Mouse (Mus musculus) hindbrain, embryonic 11.5 days (tissue): ENCODE results near the gene Gm10642. TPM values are rescaled to one million over a fixed set of nuclear protein-coding genes. Genes with fewer than 3 reads are reported as not detected.
A peak's percentile ranks its signal among the peaks of the same experiment; 100 is the strongest.

ENCODE experiments used
- ATAC-seq: fragments of 200-750 bp; cut with Nextera tagmentation; 2 replicates; pipeline ENCODE4 v1.8.0; 2017; ENCODE audit warnings: mild to moderate bottlenecking, moderate TSS enrichment, moderate library complexity; ENCODE audit not compliant: low FRiP score
- DNase-seq: peaks from one replicate; pipeline ENCODE4 v3.0.0-alpha.2; 2015; ENCODE audit warnings: low spot score
- H3K27ac ChIP-seq: fragments of 300-500 bp; sonication (generic); 2 replicates; pipeline ENCODE4 v1.5.1; 2014; ENCODE audit warnings: mild to moderate bottlenecking, low read depth, low read length
- H3K27me3 ChIP-seq: fragments of 300-500 bp; sonication (generic); 2 replicates; pipeline ENCODE4 v1.6.1; 2014; ENCODE audit warnings: mild to moderate bottlenecking, low read length, moderate library complexity, mixed read lengths; ENCODE audit not compliant: control insufficient read depth, insufficient read depth
- H3K36me3 ChIP-seq: fragments of 300-500 bp; sonication (generic); 2 replicates; pipeline ENCODE4 v1.6.1; 2014; ENCODE audit warnings: mild to moderate bottlenecking, low read length, moderate library complexity, mixed read lengths; ENCODE audit not compliant: control insufficient read depth, insufficient read depth
- H3K4me1 ChIP-seq: fragments of 300-500 bp; sonication (generic); replicated peaks from 2 replicates; pipeline ENCODE4 v1.6.1; 2014; ENCODE audit warnings: low read length, mixed read lengths; ENCODE audit not compliant: control insufficient read depth, insufficient read depth
- H3K4me2 ChIP-seq: fragments of 300-500 bp; sonication (generic); replicated peaks from 2 replicates; pipeline ENCODE4 v1.6.1; 2014; ENCODE audit warnings: mild to moderate bottlenecking, low read depth, low read length
- H3K4me3 ChIP-seq: fragments of 300-500 bp; sonication (generic); 2 replicates; pipeline ENCODE4 v1.5.1; 2014; ENCODE audit warnings: low read depth, low read length
- H3K9ac ChIP-seq: fragments of 300-500 bp; sonication (generic); 2 replicates; pipeline ENCODE4 v1.6.1; 2014; ENCODE audit warnings: low read depth, low read length
- H3K9me3 ChIP-seq: fragments of 300-500 bp; sonication (generic); 2 replicates; pipeline ENCODE4 v1.6.1; 2016; ENCODE audit warnings: low read length; ENCODE audit not compliant: control insufficient read depth
- WGBS: fragments of 180-500 bp; shearing (Covaris S2); extraction: QIAGEN DNeasy Blood & Tissue Kit; methylation state at CpG from one replicate; pipeline ENCODE4 v1.1.7; 2014; 5-methylcytosine and 5-hydroxymethylcytosine counted together
- polyA plus RNA-seq: library from polyadenylated mRNA; unstranded; fragments of >200 nt; fragmentation: Nextera tagmentation; extraction: Ambion mirVana; gene quantifications from 2 replicates; pipeline ENCODE4 v1.2.1, GENCODE M21; 2014

Gm10642 gene
- 0.39 and 0.62 TPM in 2 replicates for polyA plus RNA-seq

GRCm38 (mm10) chr9:70656130-70657007 lies at the start of gene Gm10642:
Gene Gm10642 (plus strand): TSS chr9:70656251.
- under 1% methylated on average over 72 of the region's 72 CpGs for WGBS
- peak within 1 kb of the TSS; percentile 85 for H3K9ac ChIP-seq

GRCm38 (mm10) chr9:70611026-70611673 lies 44.9 kb upstream of the Gm10642 start:
- no peak overlapping the region for H3K9ac ChIP-seq
- H3K27me3 ChIP-seq = no peaks in the 10 kb centered on the region
- no peaks in the 10 kb centered on the region for H3K9me3 ChIP-seq
- no peak overlapping the region for H3K4me2 ChIP-seq
- H3K27ac ChIP-seq = no peak overlapping the region
- 69% methylated on average over 3 of the region's 3 CpGs for WGBS
- DNase-seq = no peak
- H3K4me3 ChIP-seq = no peak overlapping the region
- no peak for ATAC-seq
- no peaks in the 10 kb centered on the region for H3K36me3 ChIP-seq
- no peaks in the 10 kb centered on the region for H3K4me1 ChIP-seq

More at GRCm38 (mm10) chr9:70656130-70657007, at the start of gene Gm10642:
- H3K27me3 ChIP-seq = no peaks in the 10 kb centered on the region
- H3K4me3 ChIP-seq = peak within 1 kb of the TSS; percentile 88
- H3K4me2 ChIP-seq = peak within 1 kb of the TSS; percentile 89
- H3K36me3 ChIP-seq = no peaks in the 10 kb centered on the region
- H3K4me1 ChIP-seq = no peaks in the 10 kb centered on the region
- DNase-seq (peak; percentile 59), ATAC-seq (peak; percentile 69)
- no peaks in the 10 kb centered on the region for H3K9me3 ChIP-seq
- peak within 1 kb of the TSS; percentile 91 for H3K27ac ChIP-seq

GRCm38 (mm10) chr9:70629711-70630110 lies 26.3 kb upstream of the Gm10642 start:
- no peak overlapping the region for H3K4me3 ChIP-seq
- WGBS = 83% methylated on average over 2 of the region's 2 CpGs
- ATAC-seq (no peak), DNase-seq (no peak)
- H3K4me1 ChIP-seq = no peaks in the 10 kb centered on the region
- no peak overlapping the region for H3K4me2 ChIP-seq
- H3K9me3 ChIP-seq = no peaks in the 10 kb centered on the region
- no peak overlapping the region for H3K9ac ChIP-seq
- H3K36me3 ChIP-seq = no peaks in the 10 kb centered on the region
- H3K27ac ChIP-seq = no peak overlapping the region
- no peaks in the 10 kb centered on the region for H3K27me3 ChIP-seq

GRCm38 (mm10) chr9:70631665-70632064 lies 24.4 kb upstream of the Gm10642 start:
- no peaks in the 10 kb centered on the region for H3K4me1 ChIP-seq
- no peak for ATAC-seq
- 32% methylated on average over 5 of the region's 5 CpGs for WGBS
- no peak overlapping the region for H3K9ac ChIP-seq
- no peaks in the 10 kb centered on the region for H3K27me3 ChIP-seq
- peak; percentile 4 for DNase-seq
- no peak overlapping the region for H3K27ac ChIP-seq
- no peak overlapping the region for H3K4me3 ChIP-seq
- no peaks in the 10 kb centered on the region for H3K36me3 ChIP-seq
- H3K4me2 ChIP-seq = no peak overlapping the region
- no peaks in the 10 kb centered on the region for H3K9me3 ChIP-seq

- 84% methylated on average over 2 of the region's 2 CpGs for WGBS
- Histone ChIP-seq H3K9ac (no peak overlapping the region), H3K4me2 (no peak overlapping the region), H3K9me3 (no peaks in the 10 kb centered on the region), H3K27ac (no peak overlapping the region), H3K4me3 (no peak overlapping the region), H3K4me1 (no peaks in the 10 kb centered on the region), H3K27me3 (no peaks in the 10 kb centered on the region), H3K36me3 (no peaks in the 10 kb centered on the region)
- DNase-seq (no peak), ATAC-seq (no peak)
These were observed 19.3 kb upstream of the Gm10642 start for GRCm38 (mm10) chr9:70636748-70637147.

- no peak overlapping the region for H3K27ac ChIP-seq
- no peak overlapping the region for H3K4me2 ChIP-seq
- 89% methylated on average over 2 of the region's 2 CpGs for WGBS
- no peak for DNase-seq
- H3K4me1 ChIP-seq = no peaks in the 10 kb centered on the region
- H3K9me3 ChIP-seq = no peaks in the 10 kb centered on the region
- no peak for ATAC-seq
- H3K4me3 ChIP-seq = no peak overlapping the region
- H3K9ac ChIP-seq = no peak overlapping the region
- no peaks in the 10 kb centered on the region for H3K27me3 ChIP-seq
- H3K36me3 ChIP-seq = no peaks in the 10 kb centered on the region
These were observed 5.8 kb upstream of the Gm10642 start for GRCm38 (mm10) chr9:70650260-70650659.

GRCm38 (mm10) chr9:70650994-70651393 lies 5.1 kb upstream of the Gm10642 start:
- H3K9ac ChIP-seq = no peak overlapping the region
- H3K4me2 ChIP-seq = no peak overlapping the region
- ATAC-seq (no peak), DNase-seq (no peak)
- no peaks in the 10 kb centered on the region for H3K9me3 ChIP-seq
- no peaks in the 10 kb centered on the region for H3K36me3 ChIP-seq
- no peak overlapping the region for H3K27ac ChIP-seq
- H3K27me3 ChIP-seq = no peaks in the 10 kb centered on the region
- WGBS = 95% methylated on average over 1 of the region's 1 CpGs
- H3K4me3 ChIP-seq = no peak overlapping the region
- no peaks in the 10 kb centered on the region for H3K4me1 ChIP-seq

- no peaks in the 10 kb centered on the region for H3K36me3 ChIP-seq
- no peak overlapping the region for H3K9ac ChIP-seq
- H3K27ac ChIP-seq = no peak overlapping the region
- H3K27me3 ChIP-seq = no peaks in the 10 kb centered on the region
- no peak overlapping the region for H3K4me3 ChIP-seq
- no peaks in the 10 kb centered on the region for H3K4me1 ChIP-seq
- DNase-seq (no peak), ATAC-seq (no peak)
- 84% methylated on average over 2 of the region's 2 CpGs for WGBS
- no peak overlapping the region for H3K4me2 ChIP-seq
- no peaks in the 10 kb centered on the region for H3K9me3 ChIP-seq
These were observed 3.8 kb upstream of the Gm10642 start for GRCm38 (mm10) chr9:70652221-70652620.
